Mouse (Mus musculus) hindbrain, embryonic 16.5 days (tissue): ENCODE results near the gene Kcnh7. TPM values are rescaled to one million over a fixed set of nuclear protein-coding genes. Genes with fewer than 3 reads are reported as not detected.

Source experiments
- ATAC-seq: fragments of 200-750 bp; cut with Nextera tagmentation; 2 replicates; pipeline ENCODE4 v1.8.0; 2017; ENCODE audit warnings: moderate TSS enrichment, moderate library complexity
- H3K27ac ChIP-seq: fragments of 300-500 bp; sonication (generic); 2 replicates; pipeline ENCODE4 v1.5.1; 2014; ENCODE audit warnings: low read depth, mild to moderate bottlenecking, control low read depth, low read length, moderate library complexity
- H3K27me3 ChIP-seq: fragments of 300-500 bp; sonication (generic); replicated peaks from 2 replicates; pipeline ENCODE4 v1.6.1; 2014; ENCODE audit warnings: low read length; ENCODE audit not compliant: control insufficient read depth, insufficient read depth
- H3K36me3 ChIP-seq: fragments of 300-500 bp; sonication (generic); 2 replicates; pipeline ENCODE4 v1.6.1; 2014; ENCODE audit warnings: mild to moderate bottlenecking, low read length, moderate library complexity, mixed read lengths; ENCODE audit not compliant: control insufficient read depth, insufficient read depth
- H3K4me1 ChIP-seq: fragments of 300-500 bp; sonication (generic); 2 replicates; pipeline ENCODE4 v1.6.1; 2014; ENCODE audit warnings: low read depth, low read length; ENCODE audit not compliant: control insufficient read depth, insufficient read depth
- H3K4me2 ChIP-seq: fragments of 300-500 bp; sonication (generic); 2 replicates; pipeline ENCODE4 v1.6.1; 2014; ENCODE audit warnings: mild to moderate bottlenecking, low read length, control low read depth, moderate library complexity
- H3K4me3 ChIP-seq: fragments of 300-500 bp; sonication (generic); 2 replicates; pipeline ENCODE4 v1.5.1; 2014; ENCODE audit warnings: mild to moderate bottlenecking, low read length, control low read depth, moderate library complexity
- H3K9ac ChIP-seq: fragments of 300-500 bp; sonication (generic); 2 replicates; pipeline ENCODE4 v1.6.1; 2014; ENCODE audit warnings: low read depth, mild to moderate bottlenecking, control low read depth, low read length, moderate library complexity
- H3K9me3 ChIP-seq: fragments of 300-500 bp; sonication (generic); 2 replicates; pipeline ENCODE4 v1.6.1; 2014; ENCODE audit warnings: mild to moderate bottlenecking, low read length, moderate library complexity; ENCODE audit not compliant: control insufficient read depth
- WGBS: fragments of 180-500 bp; shearing (Covaris S2); extraction: QIAGEN DNeasy Blood & Tissue Kit; methylation state at CpG from one replicate; pipeline ENCODE4 v1.1.7; 2014; 5-methylcytosine and 5-hydroxymethylcytosine counted together
- polyA plus RNA-seq: library from polyadenylated mRNA; unstranded; fragments of >200 nt; fragmentation: Nextera tagmentation; extraction: Ambion mirVana; gene quantifications from 2 replicates; pipeline ENCODE4 v1.2.1, GENCODE M21; 2015

Kcnh7 gene
- polyA plus RNA-seq, 1 experiment from 2014 or later, result 9.4 TPM

GRCm38 (mm10) chr2:62646671-62647289, 537.3 kb downstream of the Kcnh7 start:
- Histone ChIP-seq H3K4me1 (peaks cover 14% of the 10 kb centered on the region), H3K36me3 (no peaks in the 10 kb centered on the region), H3K27ac (no peak overlapping the region), H3K4me3 (peak overlapping the region; percentile 53), H3K9ac (no peak overlapping the region), H3K4me2 (peak overlapping the region; percentile 94), H3K27me3 (peaks cover 3% of the 10 kb centered on the region; the same call in 1 of the 2 replicates), H3K9me3 (no peaks in the 10 kb centered on the region)
- peak; percentile 60 for ATAC-seq
- 9% methylated on average over 6 of the region's 6 CpGs for WGBS

- no peaks in the 10 kb centered on the region for H3K9me3 ChIP-seq
- H3K27ac ChIP-seq, result no peak within 1 kb of the TSS
- H3K4me3 ChIP-seq, result peak within 1 kb of the TSS; percentile 53
- ATAC-seq, result peak; percentile 84
- H3K4me1 ChIP-seq, result peaks cover 14% of the 10 kb centered on the region
- peaks cover 3% of the 10 kb centered on the region; the same call in 1 of the 2 replicates for H3K27me3 ChIP-seq
- peak within 1 kb of the TSS; percentile 66 for H3K9ac ChIP-seq
- WGBS, result under 1% methylated on average over 30 of the region's 30 CpGs
- H3K36me3 ChIP-seq, result no peaks in the 10 kb centered on the region
- H3K4me2 ChIP-seq, result peak within 1 kb of the TSS; percentile 94
These were observed 538.0 kb downstream of the Kcnh7 start, which contains the start of gene Ifih1 for GRCm38 (mm10) chr2:62646014-62646645. Ifih1 (minus strand) TSS chr2:62646255.

DNA sequence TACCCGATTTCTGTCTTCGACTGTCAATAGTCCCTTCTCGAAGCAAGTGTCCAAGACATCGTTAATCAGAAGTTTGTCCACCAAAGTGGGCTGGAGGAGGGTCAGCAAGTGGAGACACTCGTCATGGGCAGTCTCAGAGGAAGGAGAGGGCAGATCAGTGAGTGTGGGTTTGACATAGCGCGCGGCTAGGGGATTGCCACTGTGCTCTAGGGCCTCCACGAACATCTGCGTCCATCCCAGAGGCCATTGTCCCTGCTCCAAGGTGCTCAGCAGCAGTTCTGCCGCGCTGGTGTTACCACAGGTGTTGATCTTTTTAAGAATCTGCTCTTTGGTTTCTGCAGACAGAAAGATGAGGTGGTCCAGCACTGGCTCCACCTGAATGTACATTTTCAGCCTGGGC, 538.6 kb downstream of the Kcnh7 start:
- H3K36me3 ChIP-seq, result no peaks in the 10 kb centered on the region
- peaks cover 3% of the 10 kb centered on the region; the same call in 1 of the 2 replicates for H3K27me3 ChIP-seq
- peak overlapping the region; percentile 66 for H3K9ac ChIP-seq
- no peaks in the 10 kb centered on the region for H3K9me3 ChIP-seq
- WGBS, result 36% methylated on average over 12 of the region's 12 CpGs
- ATAC-seq, result no peak; the same call in 1 of the 2 replicates
- H3K4me3 ChIP-seq, result peak overlapping the region; percentile 53
- peak overlapping the region; percentile 94 for H3K4me2 ChIP-seq
- peaks cover 14% of the 10 kb centered on the region for H3K4me1 ChIP-seq
- H3K27ac ChIP-seq, result no peak overlapping the region

GRCm38 (mm10) chr2:62644891-62645290, 539.2 kb downstream of the Kcnh7 start:
- Histone ChIP-seq H3K4me1 (peaks cover 14% of the 10 kb centered on the region), H3K27me3 (peaks cover 3% of the 10 kb centered on the region; the same call in 1 of the 2 replicates), H3K27ac (no peak overlapping the region), H3K9ac (no peak overlapping the region), H3K4me3 (no peak overlapping the region), H3K36me3 (no peaks in the 10 kb centered on the region), H3K9me3 (no peaks in the 10 kb centered on the region), H3K4me2 (no peak overlapping the region)
- WGBS, result 92% methylated on average over 5 of the region's 5 CpGs
- ATAC-seq, result no peak
